Mouse (Mus musculus) forebrain, embryonic 11.5 days (tissue): Measurements from ENCODE around the gene Hjurp. TPM values are rescaled to one million over a fixed set of nuclear protein-coding genes. Genes with fewer than 3 reads are reported as not detected.

Experiments
- ATAC-seq: fragments of 200-750 bp; cut with Nextera tagmentation; replicated peaks from 2 replicates; pipeline ENCODE4 v1.8.0; 2017; ENCODE audit warnings: moderate TSS enrichment; ENCODE audit not compliant: low FRiP score
- DNase-seq: peaks from one replicate; pipeline ENCODE4 v3.0.0-alpha.2; 2017; ENCODE audit warnings: low spot score
- H3K27ac ChIP-seq: fragments of 300-500 bp; sonication (generic); 2 replicates; pipeline ENCODE4 v1.5.1; 2014; ENCODE audit warnings: low read depth, low read length
- H3K27me3 ChIP-seq: fragments of 300-500 bp; sonication (generic); 2 replicates; pipeline ENCODE4 v1.6.1; 2014; ENCODE audit warnings: mild to moderate bottlenecking, low read length, mixed read lengths; ENCODE audit not compliant: control insufficient read depth, insufficient read depth
- H3K36me3 ChIP-seq: fragments of 300-500 bp; sonication (generic); 2 replicates; pipeline ENCODE4 v1.6.1; 2014; ENCODE audit warnings: mild to moderate bottlenecking, low read length, moderate library complexity, mixed read lengths; ENCODE audit not compliant: control insufficient read depth, insufficient read depth
- H3K4me1 ChIP-seq: fragments of 300-500 bp; sonication (generic); replicated peaks from 2 replicates; pipeline ENCODE4 v1.6.1; 2014; ENCODE audit warnings: low read length, mixed read lengths; ENCODE audit not compliant: control insufficient read depth, insufficient read depth
- H3K4me2 ChIP-seq: fragments of 300-500 bp; sonication (generic); 2 replicates; pipeline ENCODE4 v1.6.1; 2014; ENCODE audit warnings: low read depth, mild to moderate bottlenecking, low read length, moderate library complexity, mixed read lengths; ENCODE audit not compliant: severe bottlenecking
- H3K4me3 ChIP-seq: fragments of 300-500 bp; sonication (generic); 2 replicates; pipeline ENCODE4 v1.5.1; 2014; ENCODE audit warnings: low read depth, low read length
- H3K9ac ChIP-seq: fragments of 300-500 bp; sonication (generic); 2 replicates; pipeline ENCODE4 v1.6.1; 2014; ENCODE audit warnings: low read length
- H3K9me3 ChIP-seq: fragments of 300-500 bp; sonication (generic); 2 replicates; pipeline ENCODE4 v1.6.1; 2016; ENCODE audit warnings: low read length, mixed read lengths; ENCODE audit not compliant: control insufficient read depth
- WGBS: fragments of 180-500 bp; shearing (Covaris S2); extraction: QIAGEN DNeasy Blood & Tissue Kit; methylation state at CpG from one replicate; pipeline ENCODE4 v1.1.7; 2014; 5-methylcytosine and 5-hydroxymethylcytosine counted together
- polyA plus RNA-seq: library from polyadenylated mRNA; unstranded; fragments of >200 nt; fragmentation: Nextera tagmentation; extraction: Ambion mirVana; gene quantifications from 2 replicates; pipeline ENCODE4 v1.2.1, GENCODE M21; 2014

Hjurp gene
- polyA plus RNA-seq, 1 experiment from 2014 or later, result 223 TPM

- H3K27ac ChIP-seq, result no peak overlapping the region
- H3K4me1 ChIP-seq, result no peaks in the 10 kb centered on the region
- H3K9me3 ChIP-seq, result peaks cover 15% of the 10 kb centered on the region
- WGBS, result 90% methylated on average over 5 of the region's 5 CpGs
- DNase-seq (no peak), ATAC-seq (no peak)
- H3K36me3 ChIP-seq, result peaks cover 84% of the 10 kb centered on the region
- no peak overlapping the region for H3K4me2 ChIP-seq
- no peak overlapping the region for H3K9ac ChIP-seq
- no peak overlapping the region for H3K4me3 ChIP-seq
- H3K27me3 ChIP-seq, result no peaks in the 10 kb centered on the region
Measured at GRCm38 (mm10) chr1:88263778-88264177, 13.7 kb downstream of the Hjurp start.

- no peaks in the 10 kb centered on the region for H3K27me3 ChIP-seq
- H3K4me1 ChIP-seq, result no peaks in the 10 kb centered on the region
- H3K36me3 ChIP-seq, result peaks cover 76% of the 10 kb centered on the region
- H3K4me2 ChIP-seq, result no peak overlapping the region
- no peak overlapping the region for H3K4me3 ChIP-seq
- DNase-seq, result no peak
- 79% methylated on average over 6 of the region's 6 CpGs for WGBS
- ATAC-seq, result no peak
- peaks cover 18% of the 10 kb centered on the region for H3K9me3 ChIP-seq
- H3K27ac ChIP-seq, result no peak overlapping the region
- no peak overlapping the region for H3K9ac ChIP-seq
Measured at GRCm38 (mm10) chr1:88262961-88263360, 14.5 kb downstream of the Hjurp start.

- no peaks in the 10 kb centered on the region for H3K27me3 ChIP-seq
- peaks cover 69% of the 10 kb centered on the region for H3K36me3 ChIP-seq
- no peak overlapping the region for H3K4me2 ChIP-seq
- H3K4me1 ChIP-seq, result no peaks in the 10 kb centered on the region
- DNase-seq, result no peak
- H3K4me3 ChIP-seq, result no peak overlapping the region
- peaks cover 25% of the 10 kb centered on the region for H3K9me3 ChIP-seq
- WGBS, result 89% methylated on average over 4 of the region's 4 CpGs
- no peak for ATAC-seq
- H3K27ac ChIP-seq, result no peak overlapping the region
- no peak overlapping the region for H3K9ac ChIP-seq
Measured at GRCm38 (mm10) chr1:88262255-88262654, 15.2 kb downstream of the Hjurp start.

GRCm38 (mm10) chr1:88261706-88262105 lies 15.7 kb downstream of the Hjurp start:
- Histone ChIP-seq H3K4me2 (no peak overlapping the region), H3K27me3 (no peaks in the 10 kb centered on the region), H3K36me3 (peaks cover 64% of the 10 kb centered on the region), H3K9ac (no peak overlapping the region), H3K4me3 (no peak overlapping the region), H3K9me3 (peaks cover 30% of the 10 kb centered on the region), H3K27ac (no peak overlapping the region), H3K4me1 (no peaks in the 10 kb centered on the region)
- 86% methylated on average over 7 of the region's 7 CpGs for WGBS
- DNase-seq, result no peak
- ATAC-seq, result no peak

GRCm38 (mm10) chr1:88260604-88261377 lies 16.6 kb downstream of the Hjurp start:
- ATAC-seq, result no peak
- WGBS, result 84% methylated on average over 10 of the region's 10 CpGs
- Histone ChIP-seq H3K4me3 (no peak overlapping the region), H3K4me2 (no peak overlapping the region), H3K9ac (no peak overlapping the region), H3K4me1 (no peaks in the 10 kb centered on the region), H3K27me3 (no peaks in the 10 kb centered on the region), H3K36me3 (peaks cover 55% of the 10 kb centered on the region), H3K27ac (no peak overlapping the region), H3K9me3 (peaks cover 38% of the 10 kb centered on the region)
- DNase-seq, result no peak

GRCm38 (mm10) chr1:88260114-88260513 lies 17.3 kb downstream of the Hjurp start:
- WGBS, result 84% methylated on average over 6 of the region's 6 CpGs
- no peak for DNase-seq

GRCm38 (mm10) chr1:88259643-88260024 lies 17.8 kb downstream of the Hjurp start:
- peaks cover 48% of the 10 kb centered on the region for H3K9me3 ChIP-seq
- DNase-seq (no peak), ATAC-seq (peak; percentile 11; the same call in 1 of the 2 replicates)
- no peak overlapping the region for H3K4me2 ChIP-seq
- no peaks in the 10 kb centered on the region for H3K27me3 ChIP-seq
- no peaks in the 10 kb centered on the region for H3K4me1 ChIP-seq
- WGBS, result 80% methylated on average over 4 of the region's 4 CpGs
- H3K27ac ChIP-seq, result no peak overlapping the region
- no peak overlapping the region for H3K9ac ChIP-seq
- H3K4me3 ChIP-seq, result no peak overlapping the region
- peaks cover 43% of the 10 kb centered on the region for H3K36me3 ChIP-seq

More at GRCm38 (mm10) chr1:88260114-88260513, 17.3 kb downstream of the Hjurp start:
- no peaks in the 10 kb centered on the region for H3K27me3 ChIP-seq
- H3K9me3 ChIP-seq, result peaks cover 43% of the 10 kb centered on the region
- H3K4me2 ChIP-seq, result no peak overlapping the region
- no peaks in the 10 kb centered on the region for H3K4me1 ChIP-seq
- no peak overlapping the region for H3K9ac ChIP-seq
- H3K36me3 ChIP-seq, result peaks cover 48% of the 10 kb centered on the region
- no peak overlapping the region for H3K27ac ChIP-seq
- H3K4me3 ChIP-seq, result no peak overlapping the region
- peak; percentile 17 for ATAC-seq

- peaks cover 54% of the 10 kb centered on the region for H3K9me3 ChIP-seq
- DNase-seq (peak; percentile 72), ATAC-seq (0 out of 2 replicates have a peak, but pooled peaks have one; percentile 0)
- no peaks in the 10 kb centered on the region for H3K27me3 ChIP-seq
- H3K4me1 ChIP-seq, result no peaks in the 10 kb centered on the region
- H3K4me2 ChIP-seq, result no peak overlapping the region
- no peak overlapping the region for H3K4me3 ChIP-seq
- peaks cover 37% of the 10 kb centered on the region for H3K36me3 ChIP-seq
- no peak overlapping the region for H3K9ac ChIP-seq
- no peak overlapping the region for H3K27ac ChIP-seq
- WGBS, result 79% methylated on average over 8 of the region's 8 CpGs
Measured at GRCm38 (mm10) chr1:88258881-88259642, 18.4 kb downstream of the Hjurp start.
